Mouse (Mus musculus): ENCODE data around the gene Phldb3. TPM values are rescaled to one million over a fixed set of nuclear protein-coding genes. Genes with fewer than 3 reads are reported as not detected.
A peak's percentile ranks its signal among the peaks of the same experiment; 100 is the strongest.

The Phldb3 gene
- total and polyA plus RNA-seq, 2 experiments from 2014 or later: not detected

DNA sequence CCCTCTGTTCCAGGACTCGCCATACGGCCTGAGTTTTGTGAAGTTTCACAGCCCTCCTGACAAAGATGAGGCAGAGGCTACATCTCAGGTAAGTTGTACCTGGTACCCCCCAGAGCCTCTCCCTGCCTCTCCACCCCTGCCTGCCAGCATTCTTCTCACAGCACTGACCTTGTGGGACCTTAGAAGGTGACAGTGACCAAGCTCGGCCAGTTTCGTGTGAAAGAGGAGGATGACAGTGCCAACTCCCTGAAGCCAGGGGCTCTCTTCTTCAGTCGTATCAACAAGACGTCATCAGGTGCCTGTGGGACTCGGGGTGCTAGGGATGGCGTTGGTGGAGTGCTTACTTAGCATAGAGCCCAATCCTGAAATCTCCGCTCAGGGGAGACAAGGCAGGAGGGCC lies 44.4 kb upstream of the Phldb3 start:
- Histone ChIP-seq H3K27ac (ENCODE audit: low read depth, low read length) (no peak overlapping the region), H3K36me3 (ENCODE audit: insufficient read depth) (peaks cover 46% of the 10 kb centered on the region), H3K4me1 (ENCODE audit: insufficient read depth) (no peaks in the 10 kb centered on the region), H3K9me3 (ENCODE audit: low read length) (no peaks in the 10 kb centered on the region), H3K4me2 (ENCODE audit: low read depth) (no peak overlapping the region), H3K27me3 (ENCODE audit: insufficient read depth, low read length) (no peaks in the 10 kb centered on the region), H3K4me3 (ENCODE audit: low read depth, low read length) (no peak overlapping the region), H3K9ac (no peak overlapping the region)
- TF ChIP-seq CTCF (IDR thresholded peaks at IDR 0.05; ENCODE audit: low read depth): no peak
- no peak for DNase-seq
- ATAC-seq: no peak
- WGBS: 92% methylated on average over 9 of the region's 9 CpGs

DNA sequence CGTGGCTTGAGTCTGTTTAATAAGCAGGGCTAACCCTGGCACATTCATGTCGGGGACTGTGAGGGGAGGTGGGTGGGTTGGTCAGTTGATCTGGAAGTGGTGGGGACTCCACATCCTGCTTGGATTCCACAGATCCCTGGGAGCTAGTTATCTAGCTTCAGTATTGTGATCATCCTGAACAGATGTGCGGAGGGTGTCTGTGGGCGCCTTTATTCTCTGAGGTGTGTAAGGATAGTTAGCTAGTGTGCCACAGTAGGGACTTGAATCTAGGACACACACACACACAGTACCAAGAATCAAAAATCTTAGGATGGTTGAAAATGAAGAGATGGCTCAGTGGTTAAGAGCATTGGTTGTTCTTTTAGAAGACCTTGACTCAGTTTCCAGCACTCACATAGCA lies 42.1 kb upstream of the Phldb3 start:
- Histone ChIP-seq H3K4me3 (ENCODE audit: low read depth, low read length) (no peak overlapping the region), H3K9me3 (ENCODE audit: low read length) (no peaks in the 10 kb centered on the region), H3K36me3 (ENCODE audit: insufficient read depth) (peaks cover 43% of the 10 kb centered on the region), H3K27ac (ENCODE audit: low read depth, low read length) (no peak overlapping the region), H3K4me2 (ENCODE audit: low read depth) (no peak overlapping the region), H3K9ac (no peak overlapping the region), H3K4me1 (ENCODE audit: insufficient read depth) (no peaks in the 10 kb centered on the region), H3K27me3 (ENCODE audit: insufficient read depth, low read length) (no peaks in the 10 kb centered on the region)
- WGBS: 87% methylated on average over 4 of the region's 4 CpGs
- TF ChIP-seq CTCF (IDR thresholded peaks at IDR 0.05; ENCODE audit: low read depth): no peak
- no peak for ATAC-seq
- DNase-seq: no peak

DNA sequence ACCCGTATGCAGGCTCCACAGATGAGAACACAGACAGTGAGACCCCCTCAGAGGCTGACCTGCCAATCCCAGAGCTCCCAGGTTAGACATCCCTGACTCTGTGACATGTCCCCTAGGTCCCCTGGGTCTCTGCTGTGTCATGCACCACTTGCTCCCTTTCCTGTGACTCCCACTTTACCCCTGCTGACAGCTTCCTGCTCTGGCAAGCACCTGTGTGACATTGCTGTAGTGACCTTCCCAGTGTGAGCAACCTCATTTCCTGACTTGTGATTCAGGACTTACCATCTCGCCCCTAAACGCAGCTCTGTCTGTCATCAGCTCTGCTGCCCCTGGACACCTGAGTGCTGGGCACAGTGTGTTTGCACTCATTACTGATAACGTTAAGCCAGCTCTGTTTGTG lies 39.5 kb upstream of the Phldb3 start:
- DNase-seq (no peak), ATAC-seq (no peak)
- no peaks in the 10 kb centered on the region for H3K4me1 ChIP-seq (ENCODE audit: insufficient read depth)
- H3K4me3 ChIP-seq (ENCODE audit: low read depth, low read length): no peak overlapping the region
- 89% methylated on average over 4 of the region's 4 CpGs for WGBS
- no peak overlapping the region for H3K4me2 ChIP-seq (ENCODE audit: low read depth)
- peaks cover 36% of the 10 kb centered on the region for H3K36me3 ChIP-seq (ENCODE audit: insufficient read depth)
- TF ChIP-seq CTCF (IDR thresholded peaks at IDR 0.05; ENCODE audit: low read depth): no peak
- H3K27ac ChIP-seq (ENCODE audit: low read depth, low read length): no peak overlapping the region
- H3K9ac ChIP-seq: no peak overlapping the region
- no peaks in the 10 kb centered on the region for H3K9me3 ChIP-seq (ENCODE audit: low read length)
- H3K27me3 ChIP-seq (ENCODE audit: insufficient read depth, low read length): no peaks in the 10 kb centered on the region

DNA sequence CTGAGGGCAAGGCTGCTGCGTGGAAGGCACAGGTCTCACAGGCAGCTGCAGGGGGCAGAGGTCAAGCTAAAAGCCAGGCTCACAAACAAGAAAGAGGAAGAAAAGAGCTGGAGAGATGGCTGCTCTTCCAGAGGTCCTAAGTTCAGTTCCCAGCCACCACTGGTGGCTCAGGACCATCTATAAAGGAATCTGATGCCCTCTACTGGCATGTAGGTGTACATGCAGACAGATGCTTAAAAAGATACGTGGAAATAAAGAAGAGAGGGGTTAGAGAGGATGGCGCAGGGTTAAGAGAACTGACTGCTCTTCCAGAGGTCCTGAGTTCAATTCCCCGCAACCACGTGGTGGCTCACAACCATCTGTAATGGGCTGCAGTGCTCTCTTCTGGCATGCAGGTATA lies 38.1 kb upstream of the Phldb3 start:
- Histone ChIP-seq H3K9ac (no peak overlapping the region), H3K4me3 (ENCODE audit: low read depth, low read length) (no peak overlapping the region), H3K27ac (ENCODE audit: low read depth, low read length) (no peak overlapping the region), H3K4me1 (ENCODE audit: insufficient read depth) (no peaks in the 10 kb centered on the region), H3K4me2 (ENCODE audit: low read depth) (no peak overlapping the region), H3K9me3 (ENCODE audit: low read length) (no peaks in the 10 kb centered on the region), H3K27me3 (ENCODE audit: insufficient read depth, low read length) (no peaks in the 10 kb centered on the region), H3K36me3 (ENCODE audit: insufficient read depth) (peaks cover 22% of the 10 kb centered on the region)
- 60% methylated on average over 5 of the region's 5 CpGs for WGBS
- peak; percentile 53 for TF ChIP-seq CTCF (IDR thresholded peaks at IDR 0.05; ENCODE audit: low read depth)
- DNase-seq (no peak), ATAC-seq (no peak)

DNA sequence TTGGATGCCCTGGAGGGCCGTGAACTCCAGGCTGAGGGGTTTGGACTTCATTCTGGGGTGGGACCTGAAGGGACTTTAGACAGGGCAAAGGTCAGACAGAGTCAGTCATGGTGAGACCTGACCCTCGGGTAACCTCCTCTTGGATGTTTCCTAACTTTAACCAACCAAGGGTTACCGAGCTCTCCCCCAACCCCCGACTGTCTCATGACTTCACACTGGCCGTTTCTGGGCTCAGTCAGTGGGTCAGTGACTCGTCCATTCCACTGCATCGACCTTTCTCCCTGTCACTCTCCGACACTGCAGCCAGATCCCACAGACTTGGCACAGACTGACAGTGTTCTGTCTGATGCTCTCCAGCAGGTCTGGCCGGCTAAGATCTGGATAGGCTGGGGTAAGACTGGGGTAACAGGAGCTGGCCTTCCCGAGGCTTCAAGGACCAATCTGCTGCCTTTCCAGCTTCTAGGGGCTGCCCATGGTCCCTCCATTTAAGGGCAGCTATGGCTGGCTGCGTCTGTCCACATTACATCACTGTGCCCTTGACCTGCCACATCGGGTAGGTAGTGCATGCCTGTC lies 36.3 kb upstream of the Phldb3 start:
- Histone ChIP-seq H3K27me3 (ENCODE audit: insufficient read depth, low read length) (no peaks in the 10 kb centered on the region), H3K36me3 (ENCODE audit: insufficient read depth) (peaks cover 8% of the 10 kb centered on the region; the same call in 1 of the 2 replicates), H3K9me3 (ENCODE audit: low read length) (no peaks in the 10 kb centered on the region), H3K9ac (no peak overlapping the region), H3K27ac (ENCODE audit: low read depth, low read length) (no peak overlapping the region), H3K4me2 (ENCODE audit: low read depth) (no peak overlapping the region), H3K4me1 (ENCODE audit: insufficient read depth) (no peaks in the 10 kb centered on the region), H3K4me3 (ENCODE audit: low read depth, low read length) (no peak overlapping the region)
- no peak for TF ChIP-seq CTCF (IDR thresholded peaks at IDR 0.05; ENCODE audit: low read depth)
- ATAC-seq: no peak
- 71% methylated on average over 12 of the region's 12 CpGs for WGBS
- DNase-seq: no peak

DNA sequence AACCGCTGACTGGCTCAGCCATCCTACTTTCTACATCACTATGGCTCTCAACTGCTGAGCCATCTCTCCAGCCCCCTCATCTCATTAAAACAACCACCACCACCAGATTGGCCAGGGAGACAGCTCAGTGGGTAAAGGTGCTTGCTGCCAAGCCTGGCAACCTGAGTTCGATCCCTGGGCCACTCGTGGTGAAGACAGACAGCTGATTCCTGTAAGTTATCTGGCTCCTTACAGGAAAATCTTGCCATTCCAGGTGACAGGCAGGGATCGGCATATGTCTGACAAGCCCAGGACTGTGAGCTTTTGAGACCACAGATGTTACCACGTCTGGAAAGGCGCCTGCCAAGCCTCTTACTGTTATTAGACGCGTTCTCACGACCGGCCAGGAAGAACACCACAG lies 32.8 kb upstream of the Phldb3 start:
- Histone ChIP-seq H3K27ac (ENCODE audit: low read depth, low read length) (no peak overlapping the region), H3K9ac (no peak overlapping the region), H3K36me3 (ENCODE audit: insufficient read depth) (no peaks in the 10 kb centered on the region), H3K4me1 (ENCODE audit: insufficient read depth) (no peaks in the 10 kb centered on the region), H3K9me3 (ENCODE audit: low read length) (no peaks in the 10 kb centered on the region), H3K4me2 (ENCODE audit: low read depth) (no peak overlapping the region), H3K4me3 (ENCODE audit: low read depth, low read length) (no peak overlapping the region), H3K27me3 (ENCODE audit: insufficient read depth, low read length) (no peaks in the 10 kb centered on the region)
- no peak for DNase-seq
- ATAC-seq: no peak
- 91% methylated on average over 10 of the region's 10 CpGs for WGBS
- TF ChIP-seq CTCF (IDR thresholded peaks at IDR 0.05; ENCODE audit: low read depth): no peak

DNA sequence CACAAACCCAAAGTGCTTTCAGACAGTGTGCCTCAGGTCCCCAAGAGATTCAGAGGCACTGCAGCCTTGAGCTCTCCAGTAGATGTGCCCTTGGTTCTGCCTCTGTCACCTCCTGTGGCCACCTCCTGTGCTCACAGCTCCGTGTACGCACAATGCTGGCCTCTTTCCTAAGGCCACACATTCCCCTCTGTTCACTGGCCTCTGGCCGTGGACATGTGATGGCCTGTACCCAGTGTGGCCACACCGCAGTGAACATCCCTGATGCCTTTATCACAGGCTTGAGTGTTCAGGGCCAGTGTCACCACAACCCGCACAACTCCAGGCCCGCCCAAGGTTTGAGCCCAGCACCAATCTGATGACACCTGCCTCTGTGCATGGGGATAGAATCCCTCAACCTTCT lies 25.7 kb upstream of the Phldb3 start:
- ATAC-seq: no peak
- 91% methylated on average over 6 of the region's 6 CpGs for WGBS
- Histone ChIP-seq H3K36me3 (ENCODE audit: insufficient read depth) (no peaks in the 10 kb centered on the region), H3K9ac (no peak overlapping the region), H3K27ac (ENCODE audit: low read depth, low read length) (no peak overlapping the region), H3K4me2 (ENCODE audit: low read depth) (no peak overlapping the region), H3K4me3 (ENCODE audit: low read depth, low read length) (no peak overlapping the region), H3K4me1 (ENCODE audit: insufficient read depth) (no peaks in the 10 kb centered on the region), H3K9me3 (ENCODE audit: low read length) (no peaks in the 10 kb centered on the region), H3K27me3 (ENCODE audit: insufficient read depth, low read length) (no peaks in the 10 kb centered on the region)
- no peak for TF ChIP-seq CTCF (IDR thresholded peaks at IDR 0.05; ENCODE audit: low read depth)
- DNase-seq: no peak

Data from forebrain, postnatal 0 days (tissue).